Mouse (Mus musculus): Measurements from ENCODE around the gene Iqcg. TPM values are rescaled to one million over a fixed set of nuclear protein-coding genes. Genes with fewer than 3 reads are reported as not detected.
"Not testable (repeated sequence)": the region's sequence is repeated elsewhere in the genome, so short reads cannot be mapped to it uniquely, and the experiment has no call there.

The Iqcg gene
- polyA plus RNA-seq, 1 experiment from 2014 or later, result 5.3 TPM

GRCm38 (mm10) chr16:33059471-33059870 lies 3.5 kb upstream of the Iqcg start:
- Histone ChIP-seq H3K4me1 (replicated peaks; ENCODE audit: control insufficient read depth, insufficient read depth, low read length) (peaks cover 12% of the 10 kb centered on the region), H3K4me2 (ENCODE audit: low read depth, low read length, severe bottlenecking) (no peak overlapping the region), H3K4me3 (ENCODE audit: low read depth, low read length) (no peak overlapping the region), H3K27ac (ENCODE audit: low read depth, low read length) (no peak overlapping the region), H3K9me3 (ENCODE audit: control insufficient read depth, low read length) (no peaks in the 10 kb centered on the region), H3K27me3 (ENCODE audit: control insufficient read depth, insufficient read depth, low read length) (no peaks in the 10 kb centered on the region), H3K9ac (ENCODE audit: low read length) (no peak overlapping the region), H3K36me3 (ENCODE audit: control insufficient read depth, insufficient read depth, low read length) (peaks cover 8% of the 10 kb centered on the region; the same call in 1 of the 2 replicates)
- WGBS, result 79% methylated on average over 1 of the region's 1 CpGs
- no peak for DNase-seq (ENCODE audit: low spot score)
- no peak for ATAC-seq (replicated peaks; ENCODE audit: low FRiP score)

- not testable (repeated sequence) for H3K9ac ChIP-seq (ENCODE audit: low read length); H3K4me2 ChIP-seq (ENCODE audit: low read depth, low read length, severe bottlenecking); DNase-seq (ENCODE audit: low spot score); H3K4me3 ChIP-seq (ENCODE audit: low read depth, low read length); H3K27ac ChIP-seq (ENCODE audit: low read depth, low read length); H3K36me3 ChIP-seq (ENCODE audit: control insufficient read depth, insufficient read depth, low read length); ATAC-seq (replicated peaks; ENCODE audit: low FRiP score); H3K27me3 ChIP-seq (ENCODE audit: control insufficient read depth, insufficient read depth, low read length); H3K9me3 ChIP-seq (ENCODE audit: control insufficient read depth, low read length); H3K4me1 ChIP-seq (replicated peaks; ENCODE audit: control insufficient read depth, insufficient read depth, low read length)
- 89% methylated on average over 9 of the region's 9 CpGs for WGBS
Observed at GRCm38 (mm10) chr16:33058656-33059055, 2.6 kb upstream of the Iqcg start.

- Histone ChIP-seq H3K4me2 (ENCODE audit: low read depth, low read length, severe bottlenecking) (peak overlapping the region; percentile 77), H3K9ac (ENCODE audit: low read length) (peak overlapping the region; percentile 27), H3K4me3 (ENCODE audit: low read depth, low read length) (peak overlapping the region; percentile 98; the same call in 1 of the 2 replicates), H3K36me3 (ENCODE audit: control insufficient read depth, insufficient read depth, low read length) (peaks cover 8% of the 10 kb centered on the region; the same call in 1 of the 2 replicates), H3K27ac (ENCODE audit: low read depth, low read length) (no peak overlapping the region), H3K9me3 (ENCODE audit: control insufficient read depth, low read length) (no peaks in the 10 kb centered on the region), H3K27me3 (ENCODE audit: control insufficient read depth, insufficient read depth, low read length) (no peaks in the 10 kb centered on the region), H3K4me1 (replicated peaks; ENCODE audit: control insufficient read depth, insufficient read depth, low read length) (peaks cover 7% of the 10 kb centered on the region)
- 90% methylated on average over 16 of the region's 16 CpGs for WGBS
- DNase-seq (ENCODE audit: low spot score) (no peak), ATAC-seq (replicated peaks; ENCODE audit: low FRiP score) (no peak)
Observed at GRCm38 (mm10) chr16:33058033-33058432, 2.0 kb upstream of the Iqcg start.

- H3K9ac ChIP-seq (ENCODE audit: low read length), result peak overlapping the region; percentile 98
- peaks cover 6% of the 10 kb centered on the region for H3K4me1 ChIP-seq (replicated peaks; ENCODE audit: control insufficient read depth, insufficient read depth, low read length)
- H3K27ac ChIP-seq (ENCODE audit: low read depth, low read length), result peak overlapping the region; percentile 85
- peaks cover 8% of the 10 kb centered on the region; the same call in 1 of the 2 replicates for H3K36me3 ChIP-seq (ENCODE audit: control insufficient read depth, insufficient read depth, low read length)
- ATAC-seq (replicated peaks; ENCODE audit: low FRiP score), result no peak
- peak overlapping the region; percentile 98 for H3K4me3 ChIP-seq (ENCODE audit: low read depth, low read length)
- under 1% methylated on average over 24 of the region's 24 CpGs for WGBS
- DNase-seq (ENCODE audit: low spot score), result no peak
- H3K4me2 ChIP-seq (ENCODE audit: low read depth, low read length, severe bottlenecking), result peak overlapping the region; percentile 77
- no peaks in the 10 kb centered on the region for H3K27me3 ChIP-seq (ENCODE audit: control insufficient read depth, insufficient read depth, low read length)
- no peaks in the 10 kb centered on the region for H3K9me3 ChIP-seq (ENCODE audit: control insufficient read depth, low read length)
Observed at GRCm38 (mm10) chr16:33056786-33057185, 768 bp upstream of the Iqcg start.

GRCm38 (mm10) chr16:33055655-33056054 lies 363 bp downstream of the Iqcg start:
- Histone ChIP-seq H3K9ac (ENCODE audit: low read length) (peak overlapping the region; percentile 45; the same call in 1 of the 2 replicates), H3K9me3 (ENCODE audit: control insufficient read depth, low read length) (no peaks in the 10 kb centered on the region), H3K27me3 (ENCODE audit: control insufficient read depth, insufficient read depth, low read length) (no peaks in the 10 kb centered on the region), H3K4me2 (ENCODE audit: low read depth, low read length, severe bottlenecking) (peak overlapping the region; percentile 77), H3K4me1 (replicated peaks; ENCODE audit: control insufficient read depth, insufficient read depth, low read length) (peaks cover 5% of the 10 kb centered on the region), H3K36me3 (ENCODE audit: control insufficient read depth, insufficient read depth, low read length) (peaks cover 8% of the 10 kb centered on the region; the same call in 1 of the 2 replicates), H3K27ac (ENCODE audit: low read depth, low read length) (no peak overlapping the region), H3K4me3 (ENCODE audit: low read depth, low read length) (peak overlapping the region; percentile 98)
- WGBS, result 26% methylated on average over 10 of the region's 10 CpGs
- DNase-seq (ENCODE audit: low spot score) (no peak), ATAC-seq (replicated peaks; ENCODE audit: low FRiP score) (no peak; the same call in 1 of the 2 replicates)

GRCm38 (mm10) chr16:33054927-33055326 lies 1.1 kb downstream of the Iqcg start:
- H3K9ac ChIP-seq (ENCODE audit: low read length); H3K4me2 ChIP-seq (ENCODE audit: low read depth, low read length, severe bottlenecking); ATAC-seq (replicated peaks; ENCODE audit: low FRiP score); H3K4me1 ChIP-seq (replicated peaks; ENCODE audit: control insufficient read depth, insufficient read depth, low read length); H3K4me3 ChIP-seq (ENCODE audit: low read depth, low read length); DNase-seq (ENCODE audit: low spot score); H3K27me3 ChIP-seq (ENCODE audit: control insufficient read depth, insufficient read depth, low read length); H3K27ac ChIP-seq (ENCODE audit: low read depth, low read length); H3K9me3 ChIP-seq (ENCODE audit: control insufficient read depth, low read length); H3K36me3 ChIP-seq (ENCODE audit: control insufficient read depth, insufficient read depth, low read length): not testable (repeated sequence)
- WGBS, result 86% methylated on average over 2 of the region's 2 CpGs

GRCm38 (mm10) chr16:33053141-33053540 lies 2.9 kb downstream of the Iqcg start:
- Histone ChIP-seq H3K4me3 (ENCODE audit: low read depth, low read length) (no peak overlapping the region), H3K4me2 (ENCODE audit: low read depth, low read length, severe bottlenecking) (no peak overlapping the region), H3K36me3 (ENCODE audit: control insufficient read depth, insufficient read depth, low read length) (no peaks in the 10 kb centered on the region; the same call in 1 of the 2 replicates), H3K4me1 (replicated peaks; ENCODE audit: control insufficient read depth, insufficient read depth, low read length) (peaks cover 3% of the 10 kb centered on the region), H3K9ac (ENCODE audit: low read length) (no peak overlapping the region), H3K27me3 (ENCODE audit: control insufficient read depth, insufficient read depth, low read length) (no peaks in the 10 kb centered on the region), H3K9me3 (ENCODE audit: control insufficient read depth, low read length) (no peaks in the 10 kb centered on the region), H3K27ac (ENCODE audit: low read depth, low read length) (no peak overlapping the region)
- ATAC-seq (replicated peaks; ENCODE audit: low FRiP score) (no peak), DNase-seq (ENCODE audit: low spot score) (no peak)
- 79% methylated on average over 5 of the region's 5 CpGs for WGBS

- Histone ChIP-seq H3K4me2 (ENCODE audit: low read depth, low read length, severe bottlenecking) (no peak overlapping the region), H3K4me1 (replicated peaks; ENCODE audit: control insufficient read depth, insufficient read depth, low read length) (no peaks in the 10 kb centered on the region), H3K27ac (ENCODE audit: low read depth, low read length) (no peak overlapping the region), H3K4me3 (ENCODE audit: low read depth, low read length) (no peak overlapping the region), H3K27me3 (ENCODE audit: control insufficient read depth, insufficient read depth, low read length) (no peaks in the 10 kb centered on the region), H3K36me3 (ENCODE audit: control insufficient read depth, insufficient read depth, low read length) (no peaks in the 10 kb centered on the region; the same call in 1 of the 2 replicates), H3K9ac (ENCODE audit: low read length) (no peak overlapping the region), H3K9me3 (ENCODE audit: control insufficient read depth, low read length) (no peaks in the 10 kb centered on the region)
- DNase-seq (ENCODE audit: low spot score) (no peak), ATAC-seq (replicated peaks; ENCODE audit: low FRiP score) (no peak)
- WGBS, result 92% methylated on average over 16 of the region's 16 CpGs
Observed at GRCm38 (mm10) chr16:33049809-33050208, 6.2 kb downstream of the Iqcg start.

- H3K4me1 ChIP-seq (replicated peaks; ENCODE audit: control insufficient read depth, insufficient read depth, low read length), result no peaks in the 10 kb centered on the region
- no peaks in the 10 kb centered on the region; the same call in 1 of the 2 replicates for H3K36me3 ChIP-seq (ENCODE audit: control insufficient read depth, insufficient read depth, low read length)
- no peaks in the 10 kb centered on the region for H3K27me3 ChIP-seq (ENCODE audit: control insufficient read depth, insufficient read depth, low read length)
- DNase-seq (ENCODE audit: low spot score), result no peak
- no peak overlapping the region for H3K27ac ChIP-seq (ENCODE audit: low read depth, low read length)
- H3K4me3 ChIP-seq (ENCODE audit: low read depth, low read length), result no peak overlapping the region
- H3K4me2 ChIP-seq (ENCODE audit: low read depth, low read length, severe bottlenecking), result no peak overlapping the region
- WGBS, result 88% methylated on average over 2 of the region's 2 CpGs
- no peaks in the 10 kb centered on the region for H3K9me3 ChIP-seq (ENCODE audit: control insufficient read depth, low read length)
- H3K9ac ChIP-seq (ENCODE audit: low read length), result no peak overlapping the region
- ATAC-seq (replicated peaks; ENCODE audit: low FRiP score), result no peak
Observed at GRCm38 (mm10) chr16:33048686-33049085, 7.3 kb downstream of the Iqcg start.
